Mouse (Mus musculus): ENCODE data around the gene Glg1.
"Not testable (repeated sequence)": the region's sequence is repeated elsewhere in the genome, so short reads cannot be mapped to it uniquely, and the experiment has no call there.

Glg1 gene

DNA sequence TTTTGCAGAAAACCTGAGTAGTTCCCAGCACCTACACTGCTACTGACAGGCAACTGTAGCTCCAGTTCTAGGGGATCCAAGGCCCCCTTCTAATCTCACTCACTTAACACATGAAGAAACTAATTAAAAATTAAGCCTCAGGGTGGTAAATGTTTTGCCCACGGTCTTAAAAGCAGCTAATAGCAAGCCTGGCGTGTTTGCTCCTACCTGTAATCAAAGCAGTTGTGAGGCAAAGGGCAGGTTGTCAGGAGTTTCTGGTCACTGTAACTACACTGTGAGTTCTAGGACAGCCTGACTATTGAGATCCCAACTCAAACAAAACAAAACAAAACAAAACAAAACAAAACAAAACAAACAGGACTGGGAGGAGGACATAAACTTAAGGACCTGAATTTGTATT is 8.9 kb downstream of the Glg1 start:
- peak; percentile 27 to 45 for DNase-seq

DNA sequence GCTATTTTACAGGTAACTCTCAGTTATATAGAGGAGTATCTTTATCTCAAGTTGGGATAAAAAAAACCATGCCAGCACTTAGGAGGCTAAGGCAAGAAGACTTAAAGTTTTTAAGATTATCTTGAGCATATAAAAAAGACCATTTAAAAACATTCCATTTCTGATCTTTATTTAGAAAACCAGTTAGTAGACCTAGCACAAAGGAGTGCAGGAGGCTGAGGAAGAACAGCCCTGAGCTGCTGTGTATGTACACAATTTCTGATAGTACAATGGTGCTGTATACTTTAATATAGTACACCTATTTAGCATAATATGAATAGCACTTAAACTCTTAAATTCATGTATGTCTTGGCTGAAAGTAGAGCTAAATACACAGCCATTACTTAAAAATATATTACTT is 10.9 kb downstream of the Glg1 start:
- no peak for DNase-seq

DNA sequence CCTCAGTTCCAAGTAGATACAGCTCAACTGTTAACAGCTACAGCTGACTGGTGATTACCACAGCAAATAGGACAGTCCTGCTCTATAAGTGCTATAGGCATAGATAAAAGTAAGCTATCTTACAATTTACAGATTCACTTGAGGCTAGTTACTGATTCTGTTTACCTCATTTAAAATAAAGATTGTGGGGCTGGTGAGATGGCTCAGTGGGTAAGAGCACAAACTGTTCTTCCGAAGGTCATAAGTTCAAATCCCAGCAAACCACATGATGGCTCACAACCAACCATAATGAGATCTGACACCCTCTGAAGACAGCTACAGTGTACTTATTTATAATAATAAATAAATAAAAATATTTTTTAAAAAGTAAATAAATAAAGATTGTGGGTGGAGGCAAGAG is 12.2 kb downstream of the Glg1 start:
- DNase-seq = not testable (repeated sequence)

DNA sequence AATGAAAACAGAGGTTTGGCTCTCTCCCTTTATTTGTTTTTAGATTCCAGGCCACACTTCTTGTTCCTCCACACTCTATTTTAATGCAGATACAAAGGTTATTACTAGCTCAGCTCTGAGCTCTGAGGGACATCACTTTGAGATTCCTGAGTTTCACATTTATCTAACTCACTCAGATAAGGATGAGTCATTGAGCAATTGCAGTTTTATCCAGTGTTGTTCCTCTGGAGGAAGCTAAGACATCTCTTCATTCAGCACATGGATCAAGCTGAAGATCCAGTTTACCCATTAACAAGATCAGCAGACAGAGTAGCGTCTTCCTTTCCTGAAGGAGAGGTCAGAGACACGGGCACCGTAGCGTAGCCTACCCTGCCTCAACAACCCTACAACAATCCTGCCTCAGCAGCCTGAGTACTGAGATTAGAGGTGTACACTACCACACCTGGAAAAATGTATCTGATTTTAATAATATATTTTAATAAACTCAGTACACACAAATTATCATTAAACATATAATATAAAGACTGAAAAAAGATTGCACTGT is 12.7 kb downstream of the Glg1 start:
- DNase-seq = peak; percentile 54 to 67

DNA sequence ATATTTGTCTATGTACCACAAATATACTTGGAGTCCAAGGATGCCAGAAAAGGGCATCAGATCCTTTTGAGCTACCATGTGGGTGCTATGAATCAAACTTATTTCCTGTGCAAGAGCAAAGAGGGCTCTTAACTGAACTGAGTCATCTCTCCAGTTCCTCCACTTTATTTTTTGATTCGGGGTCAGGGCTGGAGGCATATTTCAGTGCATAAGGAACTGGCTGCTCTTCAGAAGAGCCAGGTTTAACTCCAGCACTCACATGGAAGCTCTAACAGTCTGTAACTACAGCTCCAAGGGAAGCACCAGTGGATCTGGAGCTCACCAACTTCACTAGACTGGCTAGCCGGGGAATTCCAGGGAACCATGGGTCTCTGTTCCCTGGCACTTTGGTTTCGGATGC is 21.7 kb downstream of the Glg1 start:
- no peak for DNase-seq

DNA sequence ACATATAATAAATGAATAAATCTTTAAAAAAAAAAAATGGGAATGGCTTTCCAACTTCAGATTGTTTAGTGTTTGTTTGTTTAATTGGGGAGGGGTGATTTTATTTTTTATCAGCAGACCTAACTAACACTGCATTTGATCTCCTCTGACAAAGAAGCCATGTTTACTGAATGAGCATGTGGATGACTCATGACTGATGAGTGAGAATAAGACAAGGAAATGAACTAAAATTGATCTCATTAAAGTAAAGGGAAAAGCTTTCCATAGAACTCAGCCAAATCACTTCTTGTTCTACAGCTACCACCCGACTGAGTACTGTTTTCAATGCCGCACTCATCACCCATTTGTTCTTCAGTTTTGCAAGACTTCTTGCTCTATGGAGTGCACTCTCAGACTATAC is 25.3 kb downstream of the Glg1 start:
- DNase-seq = no peak

DNA sequence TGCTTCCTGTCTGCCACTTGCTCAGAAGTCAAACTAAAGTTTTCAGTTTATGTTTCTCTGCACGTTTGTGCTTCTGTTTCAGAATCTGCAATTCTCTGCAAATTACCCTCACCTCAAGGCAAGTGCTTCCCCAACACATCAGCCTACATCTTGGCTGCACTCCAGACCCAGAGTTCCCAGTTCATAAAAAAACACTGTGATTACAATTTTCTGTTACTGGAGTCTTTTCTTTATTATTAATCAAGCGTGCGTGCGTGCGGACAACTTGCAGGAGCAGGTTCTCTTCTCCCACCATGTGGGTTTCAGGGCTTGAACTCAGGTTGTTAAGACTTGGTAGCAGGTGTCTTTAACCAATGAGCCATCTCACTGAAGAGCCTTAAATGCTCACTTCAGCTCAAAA is 34.9 kb downstream of the Glg1 start:
- peak; percentile 25 to 50 for DNase-seq

DNA sequence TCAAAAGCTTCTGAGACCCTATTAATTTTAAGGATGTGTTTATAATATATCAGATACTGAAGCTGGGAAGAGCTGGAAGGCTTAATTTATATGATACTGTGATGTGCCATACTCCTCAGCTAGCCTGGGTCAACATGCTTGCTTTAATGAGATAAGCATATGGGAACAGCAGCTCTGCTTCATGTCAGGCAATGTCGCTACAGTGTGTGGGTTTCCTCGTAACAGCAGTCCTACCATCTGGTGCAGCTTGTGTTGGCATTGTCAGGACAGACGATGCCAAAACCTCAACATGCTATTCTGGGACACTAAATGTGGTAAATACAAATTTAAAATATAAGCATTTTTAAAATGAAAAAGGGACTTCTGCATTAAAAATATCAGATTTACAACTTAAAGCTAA is 40.9 kb downstream of the Glg1 start:
- DNase-seq = no peak

DNA sequence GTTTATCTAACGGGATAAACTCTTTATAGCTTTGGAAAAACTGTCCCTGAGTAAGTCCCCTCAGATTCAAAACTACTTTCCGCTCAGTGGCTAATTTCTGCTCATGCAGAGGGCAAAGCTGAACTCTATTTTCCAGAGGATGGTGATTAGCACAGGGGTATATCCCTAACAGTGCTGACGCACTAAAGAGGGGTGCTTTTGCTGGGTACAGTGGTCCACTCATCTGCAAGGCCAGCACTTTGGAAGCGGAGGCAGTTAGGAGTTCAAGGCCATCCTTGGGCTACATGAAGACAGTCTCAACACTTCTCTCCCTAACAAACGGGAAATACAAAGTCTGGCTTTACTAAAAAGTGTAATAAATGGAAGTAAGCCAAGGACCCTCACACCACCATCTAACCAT is 45.6 kb downstream of the Glg1 start:
- no peak for DNase-seq

DNA sequence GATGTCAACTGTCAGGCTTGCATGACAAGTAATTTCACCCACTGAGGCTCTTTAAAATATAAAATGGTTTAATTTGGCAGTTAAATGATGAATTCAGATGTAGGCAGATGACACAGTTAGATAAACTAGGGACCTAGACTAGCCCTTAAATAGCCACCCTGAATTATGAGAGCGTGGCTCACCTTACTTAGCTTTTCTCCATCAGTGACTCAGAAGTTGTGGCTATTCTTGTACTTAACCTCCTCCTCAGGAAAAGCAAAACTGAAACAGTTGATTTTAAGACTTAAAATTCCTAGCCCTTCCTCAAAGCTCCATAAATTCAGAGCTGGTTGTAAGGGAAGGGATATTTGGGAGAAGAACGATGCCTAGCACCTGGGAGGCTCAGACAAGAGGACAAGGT is 47.8 kb downstream of the Glg1 start:
- DNase-seq = no peak

DNA sequence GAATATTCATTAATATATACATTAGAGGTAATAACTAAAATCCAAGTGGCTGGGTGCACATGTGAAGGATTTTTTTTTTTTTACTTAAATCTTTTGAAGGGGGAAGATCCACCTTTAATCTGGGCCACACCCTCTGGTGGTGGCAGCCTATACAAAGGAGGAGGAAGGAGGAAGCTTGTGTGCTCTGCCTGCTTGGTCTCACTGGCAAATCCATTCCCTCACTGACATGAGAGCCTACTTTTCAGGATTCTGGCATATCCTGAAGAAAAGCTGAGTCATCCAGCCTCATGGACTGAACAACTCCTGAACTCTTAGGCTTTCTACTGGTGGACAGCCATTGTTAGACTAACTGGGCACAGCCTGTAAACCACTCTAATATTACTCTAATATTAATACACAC is 49.1 kb downstream of the Glg1 start:
- no peak for DNase-seq

DNA sequence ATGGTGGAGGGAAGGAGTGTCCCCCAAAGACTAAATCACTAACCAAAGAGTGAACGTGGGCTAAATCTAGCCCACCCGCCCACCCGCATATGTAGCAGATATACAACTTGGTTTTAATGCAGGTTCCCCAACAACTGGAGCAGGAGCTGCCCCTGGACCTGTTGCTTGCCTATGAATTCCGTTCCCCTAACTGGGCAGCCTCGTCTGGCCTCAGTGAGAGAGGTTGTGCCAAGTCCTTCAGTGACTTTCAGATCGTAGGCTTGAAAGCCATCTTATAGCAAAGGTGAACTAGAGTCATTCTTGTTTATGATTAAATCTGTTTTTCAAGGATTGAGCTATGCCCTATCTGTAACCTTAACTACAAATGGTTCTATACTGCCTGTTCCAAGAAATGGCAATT is 52.7 kb downstream of the Glg1 start:
- peak; percentile 10 to 15 for DNase-seq

DNA sequence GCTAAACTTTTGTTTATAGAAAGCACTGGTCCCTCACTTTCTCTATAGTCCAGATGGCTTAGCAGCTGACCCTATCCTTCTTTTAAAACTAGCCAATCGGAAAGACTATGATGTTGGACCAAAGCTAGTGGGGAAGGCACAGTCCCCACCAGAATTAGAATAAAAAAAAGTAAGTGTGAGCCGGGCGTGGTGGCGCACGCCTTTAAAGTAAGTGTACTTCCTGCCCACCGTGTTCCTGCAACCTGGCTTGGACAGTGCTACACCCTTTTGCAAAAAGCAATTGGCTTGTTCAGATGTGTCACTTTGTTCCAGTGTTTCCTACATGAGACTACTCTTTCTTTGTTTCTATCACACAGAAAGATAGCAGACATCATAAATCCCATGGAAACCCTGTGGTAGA is 54.0 kb downstream of the Glg1 start:
- DNase-seq = no peak

DNA sequence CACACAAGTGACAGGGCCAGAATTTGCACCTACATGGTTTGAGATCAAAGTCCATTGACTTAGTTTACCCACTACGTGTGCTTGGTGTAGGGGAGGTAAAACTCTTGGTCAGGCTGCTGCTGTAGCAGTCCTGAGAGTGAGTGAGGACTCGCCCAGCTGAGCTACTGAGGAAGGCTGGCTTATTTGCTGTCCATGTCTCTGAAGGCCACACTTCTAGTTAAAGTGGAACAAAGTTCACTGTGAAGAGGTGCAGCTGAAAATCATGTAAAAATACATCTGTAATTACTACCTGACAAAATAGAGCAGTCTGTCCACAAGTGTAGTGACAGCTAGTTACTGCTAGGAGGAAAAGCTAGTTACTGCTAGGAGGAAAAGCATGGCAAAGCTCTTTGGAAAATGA is 55.7 kb downstream of the Glg1 start:
- DNase-seq = peak in 1 of 2 experiments; percentile 8

DNA sequence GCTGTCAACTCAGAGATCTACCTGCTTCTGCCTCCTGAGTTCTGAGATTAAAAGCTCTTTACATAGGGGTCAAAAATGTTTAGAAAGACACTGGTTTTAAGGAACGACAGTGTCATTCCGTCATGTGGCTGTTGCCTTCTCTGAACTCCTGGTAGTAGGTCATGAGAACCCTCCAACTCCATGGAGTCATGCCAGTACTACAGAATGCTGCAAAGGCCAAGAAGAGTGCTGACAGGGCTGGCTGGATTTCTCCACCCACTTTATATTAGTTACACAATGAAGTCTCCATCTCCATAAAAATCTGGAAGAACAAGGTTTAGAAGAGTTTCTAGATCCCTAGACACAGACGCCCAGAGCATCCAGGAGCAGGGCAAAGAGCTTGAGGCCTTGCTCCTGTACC is 61.0 kb downstream of the Glg1 start:
- DNase-seq = peak; percentile 24 to 35

DNA sequence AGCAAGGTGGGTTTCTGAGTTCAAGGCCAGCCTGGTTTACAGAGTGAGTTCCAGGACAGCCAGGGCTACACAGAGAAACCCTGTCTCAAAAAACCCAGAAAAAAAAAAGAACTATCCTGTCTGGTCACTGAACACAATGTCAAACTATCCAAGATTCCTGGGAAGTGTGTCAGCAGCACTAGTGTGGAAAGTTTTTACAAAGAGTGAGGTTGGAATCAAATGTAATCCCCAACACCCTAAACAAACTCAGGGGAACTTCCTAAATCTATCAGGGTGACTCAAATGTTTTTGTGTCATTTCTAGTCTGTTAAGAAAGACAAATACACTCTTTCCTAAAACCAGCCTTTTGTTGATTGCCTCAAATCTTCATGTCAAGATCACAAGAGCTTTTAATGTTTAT is 62.8 kb downstream of the Glg1 start:
- no peak for DNase-seq

DNA sequence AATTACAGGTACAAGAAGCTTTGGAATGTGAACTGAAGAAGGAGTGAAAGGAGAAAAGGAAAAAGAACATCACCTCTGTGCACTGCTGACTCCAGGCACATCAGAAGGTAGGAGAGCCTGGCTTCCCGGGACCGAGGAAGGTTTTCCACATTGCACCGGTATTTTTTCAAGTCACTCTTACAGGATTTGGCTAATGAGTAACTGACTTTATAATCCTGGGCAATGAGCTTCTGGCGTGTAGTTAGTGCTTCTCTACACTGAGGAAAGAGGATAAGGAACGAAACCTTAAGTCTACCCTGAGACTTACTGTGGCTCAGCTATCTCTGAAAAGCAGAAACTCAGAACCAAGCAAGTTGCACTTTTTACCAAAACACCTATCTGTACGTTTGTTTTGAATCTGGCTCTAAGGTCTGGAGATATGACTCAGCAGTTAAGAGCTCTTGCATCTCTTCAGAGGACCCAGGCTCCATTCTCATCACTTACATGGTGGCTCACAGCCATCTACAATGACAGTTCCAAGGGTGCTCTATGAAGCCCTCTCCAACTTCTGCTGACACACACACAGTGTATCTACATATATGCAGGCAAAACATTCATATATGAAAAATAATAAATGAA is 70.3 kb downstream of the Glg1 start:
- peak; percentile 46 to 63 for DNase-seq

DNA sequence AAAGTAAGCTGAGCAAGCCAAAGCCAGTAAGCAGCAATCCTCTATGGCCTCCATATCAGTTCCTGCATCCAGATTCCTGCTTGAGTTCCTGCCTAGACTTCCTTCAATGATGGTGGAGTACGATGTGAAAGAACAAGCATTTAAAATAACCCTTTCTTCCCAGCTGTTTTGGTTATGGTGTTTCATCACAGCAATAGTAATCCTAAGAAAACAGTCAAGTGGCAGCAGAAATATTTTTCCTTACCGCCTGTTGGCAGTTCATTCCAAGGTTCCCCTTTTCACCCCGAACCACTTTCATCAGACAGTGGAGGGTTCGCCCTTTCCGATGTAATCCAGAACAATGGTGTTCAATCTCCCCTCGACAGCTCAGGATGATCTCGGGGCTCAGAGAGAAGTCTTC is 71.5 kb downstream of the Glg1 start:
- no peak for DNase-seq

DNA sequence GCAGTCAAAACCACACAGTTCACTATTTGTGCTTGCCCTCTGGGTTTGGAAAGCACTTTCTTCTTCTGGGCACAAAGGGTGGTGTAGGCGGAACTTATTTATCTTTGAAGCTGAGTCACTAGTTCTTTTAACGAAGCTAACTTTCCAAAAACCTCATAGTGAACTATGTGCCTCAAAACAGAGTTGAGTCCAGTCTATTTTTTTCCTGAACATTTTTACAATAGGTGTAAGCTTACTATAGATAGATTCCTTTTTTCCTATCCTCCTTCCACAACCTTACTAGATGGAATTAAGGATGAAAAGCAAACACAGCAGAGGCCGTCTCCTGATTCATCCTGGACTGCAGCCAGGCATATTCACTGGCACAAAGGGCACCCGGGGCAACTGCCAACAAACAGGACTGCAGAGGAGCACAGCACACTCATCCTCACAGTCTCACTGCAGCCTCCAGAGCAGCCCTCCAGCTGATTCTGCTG is 73.5 kb downstream of the Glg1 start:
- DNase-seq = peak; percentile 87 to 88

DNA sequence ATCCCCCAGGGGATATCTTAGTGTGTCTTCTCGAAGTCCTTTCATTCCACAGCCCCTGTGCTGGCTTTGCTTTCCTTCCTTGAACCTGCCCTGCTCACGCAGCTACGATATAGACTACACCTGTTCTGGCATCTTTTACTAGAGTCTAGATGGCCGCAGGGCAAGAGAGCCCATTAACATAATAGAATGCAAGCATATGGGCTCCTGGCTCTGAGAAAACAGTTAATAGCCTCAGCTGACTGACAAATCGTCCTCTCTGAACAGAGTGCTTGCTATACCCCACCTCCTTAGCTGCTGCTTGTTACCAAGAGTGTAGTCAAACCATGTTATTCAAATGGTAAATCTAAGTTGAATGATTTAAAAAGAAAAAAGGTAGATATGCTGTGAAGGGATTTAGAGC is 87.4 kb downstream of the Glg1 start:
- peak; percentile 37 to 41 for DNase-seq

DNA sequence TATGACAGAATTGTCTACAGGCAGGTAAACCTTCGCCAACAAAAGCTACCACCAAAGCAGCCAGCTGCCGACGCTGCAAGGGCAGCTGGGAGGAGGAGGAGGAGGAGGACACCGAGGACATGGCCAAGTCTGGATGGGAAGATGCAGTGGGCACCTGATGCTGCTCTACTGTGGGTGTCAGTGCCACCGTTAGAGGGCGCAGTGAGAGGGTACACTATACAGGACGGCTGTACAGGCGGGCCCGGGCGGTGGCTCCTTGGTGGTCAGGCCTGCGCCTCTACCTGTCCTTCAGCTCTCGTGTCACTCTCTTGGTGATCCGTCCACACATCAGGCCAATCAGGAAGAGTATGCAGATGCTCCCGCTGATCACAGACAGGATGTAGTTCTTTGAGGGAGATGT is 101.4 kb downstream of the Glg1 start:
- DNase-seq = peak; percentile 59 to 87

DNA sequence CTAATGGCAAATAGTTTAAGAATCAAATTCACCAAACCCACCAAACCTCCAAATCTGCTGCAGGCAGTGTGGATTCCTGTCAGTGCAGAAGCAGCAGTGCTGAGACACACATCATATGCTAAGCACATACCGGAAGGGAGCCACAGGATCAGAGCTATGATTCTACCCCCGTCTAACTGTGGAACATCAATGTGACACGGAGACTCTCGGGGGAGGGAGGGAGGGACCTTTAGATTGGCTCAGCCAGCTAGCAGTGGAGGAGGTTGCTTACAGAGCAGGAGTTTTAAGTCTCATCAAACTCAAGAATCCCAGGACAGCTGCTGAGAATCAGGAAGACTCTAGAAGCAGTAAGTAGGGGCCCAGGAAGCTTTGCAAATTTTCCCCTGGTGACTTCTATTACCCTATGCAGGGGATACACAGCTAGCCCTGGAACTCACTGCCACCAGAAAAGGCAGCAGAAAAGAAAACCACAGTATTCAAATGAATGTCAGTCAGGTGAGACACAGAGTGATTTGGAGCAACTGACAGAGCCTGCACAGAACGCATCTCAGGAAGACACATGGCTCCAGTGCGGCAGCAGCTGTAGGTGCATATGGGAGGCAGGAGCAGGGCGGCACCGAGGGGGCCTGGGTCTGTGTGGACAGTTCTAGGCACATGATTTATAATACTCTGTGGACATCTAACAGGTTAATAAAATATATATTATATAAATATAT is 103.1 kb downstream of the Glg1 start:
- DNase-seq = no peak

DNA sequence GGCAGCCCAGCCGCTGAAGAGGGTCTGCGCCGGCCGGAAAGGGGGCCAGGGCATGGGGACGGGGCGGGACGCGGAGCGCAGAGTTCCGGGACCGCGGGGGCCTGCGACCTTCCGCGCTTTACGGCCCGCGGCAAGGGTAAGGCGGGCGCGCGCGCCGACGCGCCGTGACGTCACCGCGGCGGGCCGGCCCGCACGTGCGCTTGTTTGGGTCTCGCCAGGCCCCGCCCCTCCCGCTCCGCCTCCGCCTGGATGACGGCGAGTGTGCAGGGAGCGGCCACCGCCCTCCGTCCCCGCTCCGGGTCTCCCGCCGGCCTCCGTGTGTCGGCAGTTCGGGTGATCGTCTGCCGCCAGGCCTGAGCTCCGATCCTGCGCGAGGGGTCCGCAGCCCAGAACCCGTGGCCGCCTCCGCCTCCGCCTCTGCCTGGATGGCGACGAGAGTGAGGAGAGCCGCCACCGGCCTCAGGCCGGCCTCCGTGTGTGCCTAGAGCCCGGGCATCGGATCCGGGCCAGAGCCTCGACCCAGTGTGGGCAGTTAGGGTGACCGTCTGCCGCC is 113.5 kb downstream of the Glg1 start:
- DNase-seq = peak; percentile 96 to 99

DNA sequence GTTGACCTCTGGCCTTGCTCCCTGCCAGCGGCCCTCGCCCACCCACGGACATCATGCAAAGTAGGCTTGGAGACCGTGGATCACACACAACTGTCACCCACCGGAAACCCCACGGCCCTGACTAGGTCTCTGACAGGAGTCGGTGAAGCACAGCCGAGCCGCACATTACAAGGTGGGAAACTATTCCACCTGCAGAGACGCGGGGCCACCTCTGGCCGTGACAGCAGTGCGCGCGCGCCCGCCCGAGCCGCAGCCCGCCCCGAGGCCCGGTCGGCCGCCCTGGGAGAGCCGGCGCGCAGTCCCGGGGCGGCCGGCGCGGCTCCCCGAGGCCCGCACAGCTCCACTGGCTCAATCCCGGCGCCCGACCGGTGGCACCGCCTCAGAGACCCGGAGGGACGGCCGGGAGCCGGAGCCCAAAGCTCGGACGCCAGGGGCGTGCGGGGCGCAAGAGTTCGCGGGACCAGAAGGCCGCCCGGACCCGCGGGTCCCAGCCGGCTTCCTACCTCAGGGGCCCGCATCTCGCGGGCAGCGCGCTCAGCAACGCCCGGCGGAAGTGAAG is 114.0 kb downstream of the Glg1 start:
- peak; percentile 6 to 42 for DNase-seq
